Mouse (Mus musculus): Measurements from ENCODE around the gene Nf1. TPM values are rescaled to one million over a fixed set of nuclear protein-coding genes. Genes with fewer than 3 reads are reported as not detected.

Nf1 gene
- total RNA-seq, 2 experiments from 2014 or later = 37.5 to 38.6 TPM

GRCm38 (mm10) chr11:79570319-79570718 lies 230.8 kb downstream of the Nf1 start:
- intact Hi-C loops (cut with DNase I) = no loop called here
- no peak for DNase-seq

- intact Hi-C loops (cut with DNase I) = no loop called here
Observed at GRCm38 (mm10) chr11:79573836-79574235, 234.3 kb downstream of the Nf1 start.

GRCm38 (mm10) chr11:79575383-79576073 lies 236.0 kb downstream of the Nf1 start:
- intact Hi-C loops (cut with DNase I) = loop anchor here (5.0 kb wide), 1 partner anchor 93 kb away; no protein-coding TSS in a partner anchor
- DNase-seq = peak in 1 of 2 experiments; percentile 23

More at GRCm38 (mm10) chr11:79573836-79574235, 234.3 kb downstream of the Nf1 start:
- DNase-seq = no peak

GRCm38 (mm10) chr11:79577741-79578140 lies 238.2 kb downstream of the Nf1 start:
- peak; percentile 82 to 88 for DNase-seq

GRCm38 (mm10) chr11:79580660-79581059 lies 241.2 kb downstream of the Nf1 start:
- intact Hi-C loops (cut with DNase I) = no loop called here
- DNase-seq = no peak

More at GRCm38 (mm10) chr11:79577741-79578140, 238.2 kb downstream of the Nf1 start:
- intact Hi-C loops (cut with DNase I) = loop anchor here (5.0 kb wide), 1 partner anchor 95 kb away; no protein-coding TSS in a partner anchor

- intact Hi-C loops (cut with DNase I) = no loop called here
- no peak for DNase-seq
Observed at GRCm38 (mm10) chr11:79581257-79581656, 241.8 kb downstream of the Nf1 start.

- intact Hi-C loops (cut with DNase I) = loop anchor here (1.0 kb wide), 1 partner anchor 102 kb away; no protein-coding TSS in a partner anchor
- DNase-seq = peak; percentile 72 to 82
Observed at GRCm38 (mm10) chr11:79584191-79584590, 244.7 kb downstream of the Nf1 start.

GRCm38 (mm10) chr11:79589317-79590075 lies 250.0 kb downstream of the Nf1 start:
- DNase-seq = no peak
- intact Hi-C loops (cut with DNase I) = loop anchor here (5.0 kb wide), 1 partner anchor 333 kb away; no protein-coding TSS in a partner anchor

- DNase-seq = no peak
- intact Hi-C loops (cut with DNase I) = no loop called here
Observed at GRCm38 (mm10) chr11:79590664-79591590, 251.4 kb downstream of the Nf1 start, which contains the start of gene Rab11fip4. Rab11fip4 (plus strand) TSS chr11:79591212.

- no peak for DNase-seq
- intact Hi-C loops (cut with DNase I) = no loop called here
Observed at GRCm38 (mm10) chr11:79591591-79591975, 252.1 kb downstream of the Nf1 start.

GRCm38 (mm10) chr11:79593495-79593894 lies 254.0 kb downstream of the Nf1 start:
- DNase-seq = peak in 1 of 2 experiments; percentile 43
- intact Hi-C loops (cut with DNase I) = no loop called here

GRCm38 (mm10) chr11:79610454-79610853 lies 271.0 kb downstream of the Nf1 start:
- intact Hi-C loops (cut with DNase I) = no loop called here
- no peak for DNase-seq

- DNase-seq = peak; percentile 15 to 27
- intact Hi-C loops (cut with DNase I) = no loop called here
Observed at GRCm38 (mm10) chr11:79611011-79611666, 271.6 kb downstream of the Nf1 start.

GRCm38 (mm10) chr11:79612046-79612600 lies 272.6 kb downstream of the Nf1 start:
- intact Hi-C loops (cut with DNase I) = no loop called here

GRCm38 (mm10) chr11:79613084-79613483 lies 273.6 kb downstream of the Nf1 start:
- intact Hi-C loops (cut with DNase I) = no loop called here

More at GRCm38 (mm10) chr11:79612046-79612600, 272.6 kb downstream of the Nf1 start:
- DNase-seq = no peak

GRCm38 (mm10) chr11:79613711-79614110 lies 274.2 kb downstream of the Nf1 start:
- no peak for DNase-seq
- intact Hi-C loops (cut with DNase I) = no loop called here

More at GRCm38 (mm10) chr11:79613084-79613483, 273.6 kb downstream of the Nf1 start:
- DNase-seq = no peak

GRCm38 (mm10) chr11:79614880-79615279 lies 275.4 kb downstream of the Nf1 start:
- intact Hi-C loops (cut with DNase I) = no loop called here
- no peak for DNase-seq

- peak; percentile 13 to 31 for DNase-seq
Observed at GRCm38 (mm10) chr11:79615871-79616270, 276.4 kb downstream of the Nf1 start.

GRCm38 (mm10) chr11:79617991-79618390 lies 278.5 kb downstream of the Nf1 start:
- DNase-seq = no peak
- intact Hi-C loops (cut with DNase I) = no loop called here

More at GRCm38 (mm10) chr11:79615871-79616270, 276.4 kb downstream of the Nf1 start:
- intact Hi-C loops (cut with DNase I) = no loop called here
